Mouse (Mus musculus): ENCODE data around the gene Arid5a.

DNA sequence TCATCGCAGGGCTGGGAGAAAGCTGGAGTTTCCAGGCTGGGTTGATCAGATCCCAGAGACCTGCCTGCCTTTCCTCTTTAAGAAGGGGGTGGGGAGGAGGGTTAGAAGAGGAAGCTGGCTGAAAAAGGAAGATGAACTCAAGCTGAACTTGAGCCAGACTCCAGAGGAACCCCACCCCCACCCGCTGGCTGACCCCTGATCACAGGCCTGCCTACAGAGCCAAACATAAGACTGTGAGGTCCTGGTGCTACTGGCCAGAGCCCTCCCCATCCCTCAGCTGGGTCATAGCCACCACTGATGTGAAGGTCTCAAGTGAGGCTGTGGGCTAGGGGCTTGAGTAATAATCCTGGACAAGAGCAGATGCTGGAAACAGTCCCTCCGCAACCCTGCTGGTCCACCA, 36.9 kb upstream of the Arid5a start:
- TF ChIP-seq MAX (IDR thresholded peaks at IDR 0.05; ENCODE audit: low read depth) (no peak), POLR2A (IDR thresholded peaks at IDR 0.05; ENCODE audit: insufficient read length, low read depth) (no peak), USF1 (IDR thresholded peaks at IDR 0.05; ENCODE audit: low read depth) (no peak), CEBPB (IDR thresholded peaks at IDR 0.05; ENCODE audit: insufficient read depth, poor library complexity, severe bottlenecking) (no peak), POLR2AphosphoS2 (IDR thresholded peaks at IDR 0.05; ENCODE audit: insufficient read length, low read depth) (no peak), E2F4 (IDR thresholded peaks at IDR 0.05; ENCODE audit: insufficient read depth) (no peak), TCF12 (IDR thresholded peaks at IDR 0.05; ENCODE audit: insufficient read depth, poor library complexity, severe bottlenecking) (no peak), SRF (IDR thresholded peaks at IDR 0.05; ENCODE audit: control insufficient read depth, insufficient read length, low read depth) (no peak), MYOG (IDR thresholded peaks at IDR 0.05; ENCODE audit: control insufficient read depth in 1 of 3, insufficient read depth in 1 of 3, insufficient read length in 2 of 3, low read depth in 2 of 3) (no peak), TCF3 (IDR thresholded peaks at IDR 0.05; ENCODE audit: insufficient read length, low read depth) (no peak), MYOD1 (IDR thresholded peaks at IDR 0.05; ENCODE audit: control insufficient read depth in 1 of 3, insufficient read length in 2 of 3, low read depth in 2 of 3) (no peak)

Data from myocyte (in vitro differentiated cells).